Mouse (Mus musculus): ENCODE results near the gene Sh3bp5.

DNA sequence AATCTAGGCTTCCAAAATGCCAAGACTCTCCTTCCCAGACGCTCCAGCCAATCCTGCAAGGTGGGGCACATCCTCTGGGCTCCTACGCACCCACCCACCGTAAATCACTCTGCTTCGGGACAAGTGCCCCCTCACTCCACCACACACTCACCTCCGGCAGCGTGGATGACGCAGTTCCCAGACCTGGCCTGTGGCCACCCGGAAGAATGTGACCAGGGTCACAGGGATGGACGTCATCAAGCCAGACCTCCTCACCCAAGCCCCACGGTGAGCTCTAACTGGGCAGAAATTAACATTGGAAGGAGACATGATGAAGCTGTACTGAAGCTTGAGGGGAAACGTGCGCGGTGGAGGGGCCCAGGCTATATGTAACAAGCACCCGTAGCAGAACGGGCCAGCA lies 28.7 kb downstream of the Sh3bp5 start:
- TF ChIP-seq CTCF (IDR thresholded peaks at IDR 0.05; ENCODE audit: low read depth, low read length) (no peak), POLR2AphosphoS5 (IDR thresholded peaks at IDR 0.05; ENCODE audit: insufficient replicate concordance, low read depth, low read length) (no peak), GATA1 (IDR thresholded peaks at IDR 0.05; ENCODE audit: borderline replicate concordance, low read length) (no peak)

Measured in G1E (cell line).